Mouse (Mus musculus) bone marrow, adult 2 months (tissue): ENCODE results near the gene Samd14.

Experiments used
- CTCF ChIP-seq: fragments of 200-500 bp; IDR thresholded peaks from 2 replicates; pipeline ENCODE4 v1.5.1; 2011; ENCODE audit warnings: low read length, control low read depth; ENCODE audit not compliant: control insufficient read depth, insufficient read depth
- POLR2A ChIP-seq: fragments of 200-500 bp; IDR thresholded peaks from 2 replicates; pipeline ENCODE4 v1.6.1; 2011; ENCODE audit warnings: low read depth, mild to moderate bottlenecking, control low read depth, low read length, borderline replicate concordance; ENCODE audit not compliant: control insufficient read depth

GRCm38 (mm10) chr11:95006525-95007219, 3.0 kb upstream of the Samd14 start:
- TF ChIP-seq CTCF (no peak), POLR2A (no peak)
